Mouse (Mus musculus): ENCODE data around the gene Pik3r1. TPM values are rescaled to one million over a fixed set of nuclear protein-coding genes. Genes with fewer than 3 reads are reported as not detected.

The Pik3r1 gene
- polyA plus RNA-seq, 1 experiment from 2014 or later: 24.8 TPM

DNA sequence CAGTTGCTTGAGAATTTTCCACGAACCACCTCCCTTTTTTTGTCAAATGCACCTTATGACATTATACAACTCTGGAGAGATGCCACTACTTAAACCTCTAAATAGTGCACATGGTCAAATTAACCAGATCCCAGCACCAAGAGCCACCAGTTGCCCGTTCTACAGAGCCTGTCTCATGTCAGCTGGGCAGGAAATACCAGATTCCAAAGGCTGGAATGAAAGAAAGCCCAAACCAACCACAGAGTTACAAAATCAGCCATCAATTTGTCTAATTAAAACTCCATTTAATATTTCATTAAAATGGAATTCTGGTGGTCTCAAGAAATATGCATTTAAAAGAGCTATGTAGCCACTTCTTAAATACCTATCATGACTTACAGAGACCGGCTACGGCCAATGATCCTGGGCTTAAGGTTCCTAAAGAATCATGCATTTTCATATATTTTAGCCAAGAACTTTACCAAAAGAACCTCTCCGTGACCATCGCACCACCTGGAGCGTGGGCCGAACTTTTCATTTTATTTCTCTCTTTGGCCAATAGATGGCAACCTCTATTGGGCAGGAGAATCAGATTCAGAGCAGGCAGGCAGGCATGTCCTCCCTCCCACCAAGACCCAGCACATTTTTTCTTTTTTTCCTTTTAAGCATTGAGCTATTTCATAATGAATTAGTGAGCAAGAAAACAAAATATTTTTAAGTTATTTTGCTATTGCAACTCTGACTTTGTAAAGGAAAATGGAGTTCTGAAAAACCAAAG, 32.5 kb downstream of the Pik3r1 start:
- WGBS: 65% methylated on average over 8 of the region's 8 CpGs
- H3K36me3 ChIP-seq (ENCODE audit: control insufficient read depth, insufficient read depth, low read length): no peaks in the 10 kb centered on the region
- H3K27me3 ChIP-seq (replicated peaks; ENCODE audit: control insufficient read depth, insufficient read depth, low read length): no peaks in the 10 kb centered on the region
- no peaks in the 10 kb centered on the region for H3K9me3 ChIP-seq (ENCODE audit: control insufficient read depth, low read length)
- no peak for ATAC-seq
- no peak overlapping the region for H3K9ac ChIP-seq (ENCODE audit: low read depth, low read length)
- H3K4me2 ChIP-seq (ENCODE audit: low read depth, low read length): no peak overlapping the region
- peaks cover 28% of the 10 kb centered on the region for H3K4me1 ChIP-seq (ENCODE audit: control insufficient read depth, insufficient read depth, low read length)
- H3K4me3 ChIP-seq (ENCODE audit: low read length): no peak overlapping the region
- no peak overlapping the region for H3K27ac ChIP-seq (ENCODE audit: low read length)

DNA sequence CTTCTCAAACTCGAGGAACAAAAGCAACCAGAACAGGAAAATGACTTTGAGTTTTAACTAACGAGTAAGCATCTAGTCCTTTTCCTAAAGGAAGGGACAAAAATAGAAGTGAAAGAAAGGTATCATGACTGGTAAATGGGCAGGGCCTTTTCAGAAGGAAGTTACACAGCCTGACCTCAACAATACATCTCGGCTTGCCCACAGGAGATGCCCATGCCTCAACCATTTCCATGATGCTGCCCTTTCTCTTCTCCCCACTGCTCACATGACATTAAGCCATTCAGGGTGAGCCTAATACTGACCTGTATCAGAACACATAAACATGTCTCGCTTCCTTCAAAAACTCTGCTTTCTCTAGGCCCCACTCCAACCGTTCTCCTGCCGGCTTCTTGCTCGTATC, 33.8 kb downstream of the Pik3r1 start:
- Histone ChIP-seq H3K27ac (ENCODE audit: low read length) (no peak overlapping the region), H3K4me2 (ENCODE audit: low read depth, low read length) (no peak overlapping the region), H3K9me3 (ENCODE audit: control insufficient read depth, low read length) (no peaks in the 10 kb centered on the region), H3K9ac (ENCODE audit: low read depth, low read length) (no peak overlapping the region), H3K4me3 (ENCODE audit: low read length) (no peak overlapping the region), H3K4me1 (ENCODE audit: control insufficient read depth, insufficient read depth, low read length) (peaks cover 28% of the 10 kb centered on the region), H3K36me3 (ENCODE audit: control insufficient read depth, insufficient read depth, low read length) (no peaks in the 10 kb centered on the region), H3K27me3 (replicated peaks; ENCODE audit: control insufficient read depth, insufficient read depth, low read length) (no peaks in the 10 kb centered on the region)
- ATAC-seq: no peak
- 86% methylated on average over 7 of the region's 7 CpGs for WGBS

DNA sequence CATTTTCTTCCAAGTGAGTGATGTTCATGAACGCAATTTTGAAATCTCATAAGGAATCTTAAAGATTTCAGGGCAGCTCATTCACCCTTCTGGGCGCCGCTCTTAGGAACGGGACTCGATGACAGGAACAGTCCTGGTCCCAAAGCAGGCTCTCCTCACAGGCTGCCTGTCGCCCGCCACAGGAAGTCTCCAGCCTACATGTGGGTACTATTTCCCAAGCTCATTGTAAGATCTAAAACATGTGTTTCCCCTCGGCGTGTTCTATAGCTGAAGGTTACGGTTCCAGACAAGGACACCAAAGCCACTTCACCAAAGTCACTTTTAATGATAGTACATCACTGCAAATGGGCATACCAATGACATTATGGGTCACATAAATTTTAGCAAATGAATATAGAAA, 35.3 kb downstream of the Pik3r1 start:
- Histone ChIP-seq H3K9ac (ENCODE audit: low read depth, low read length) (no peak overlapping the region), H3K27ac (ENCODE audit: low read length) (no peak overlapping the region), H3K27me3 (replicated peaks; ENCODE audit: control insufficient read depth, insufficient read depth, low read length) (no peaks in the 10 kb centered on the region), H3K4me3 (ENCODE audit: low read length) (no peak overlapping the region), H3K36me3 (ENCODE audit: control insufficient read depth, insufficient read depth, low read length) (no peaks in the 10 kb centered on the region), H3K9me3 (ENCODE audit: control insufficient read depth, low read length) (no peaks in the 10 kb centered on the region), H3K4me2 (ENCODE audit: low read depth, low read length) (no peak overlapping the region), H3K4me1 (ENCODE audit: control insufficient read depth, insufficient read depth, low read length) (peaks cover 32% of the 10 kb centered on the region)
- WGBS: 85% methylated on average over 10 of the region's 10 CpGs
- no peak for ATAC-seq

DNA sequence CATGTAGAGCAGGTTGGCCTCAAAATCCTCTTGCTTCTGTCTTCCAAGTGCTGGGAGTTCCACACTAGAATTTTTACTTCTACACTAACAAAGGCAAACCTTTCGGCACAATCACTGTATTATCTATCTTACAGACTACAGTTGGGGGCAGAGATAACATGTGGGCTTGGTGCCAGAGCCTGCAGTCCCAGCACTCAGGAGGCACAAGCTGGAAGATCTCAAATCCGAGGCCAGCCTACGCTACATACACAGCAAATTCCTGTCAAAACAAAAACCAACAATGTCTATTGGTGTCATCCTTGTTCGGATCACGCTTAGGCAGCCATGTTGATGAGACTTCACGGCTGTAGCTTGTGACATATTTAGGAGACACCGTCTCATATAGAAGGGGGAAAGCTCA, 36.2 kb downstream of the Pik3r1 start:
- H3K9me3 ChIP-seq (ENCODE audit: control insufficient read depth, low read length): no peaks in the 10 kb centered on the region
- H3K36me3 ChIP-seq (ENCODE audit: control insufficient read depth, insufficient read depth, low read length): no peaks in the 10 kb centered on the region
- H3K27me3 ChIP-seq (replicated peaks; ENCODE audit: control insufficient read depth, insufficient read depth, low read length): no peaks in the 10 kb centered on the region
- H3K27ac ChIP-seq (ENCODE audit: low read length): no peak overlapping the region
- H3K4me1 ChIP-seq (ENCODE audit: control insufficient read depth, insufficient read depth, low read length): peaks cover 25% of the 10 kb centered on the region
- no peak overlapping the region for H3K9ac ChIP-seq (ENCODE audit: low read depth, low read length)
- H3K4me2 ChIP-seq (ENCODE audit: low read depth, low read length): no peak overlapping the region
- H3K4me3 ChIP-seq (ENCODE audit: low read length): no peak overlapping the region
- ATAC-seq: no peak
- 61% methylated on average over 7 of the region's 7 CpGs for WGBS

DNA sequence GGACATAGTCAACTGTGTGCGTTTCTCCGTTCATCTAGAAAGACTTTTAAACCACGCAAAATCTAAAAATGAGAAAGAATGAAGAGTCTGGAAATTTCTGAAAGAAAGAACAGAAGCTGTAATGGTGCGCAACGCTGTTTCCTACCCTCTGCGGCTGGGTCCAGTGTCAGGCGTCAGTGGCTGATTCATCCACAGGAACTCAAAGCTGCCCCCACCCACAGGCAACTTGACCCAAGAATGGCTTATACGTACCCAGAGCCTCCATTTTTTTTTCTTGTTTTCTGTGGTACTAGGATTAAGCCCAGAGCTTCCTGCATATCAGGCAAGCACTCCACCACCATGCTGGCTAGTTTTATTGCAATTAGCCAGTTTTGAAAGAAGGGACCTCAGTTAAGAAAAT, 37.7 kb downstream of the Pik3r1 start:
- Histone ChIP-seq H3K9me3 (ENCODE audit: control insufficient read depth, low read length) (no peaks in the 10 kb centered on the region), H3K9ac (ENCODE audit: low read depth, low read length) (no peak overlapping the region), H3K36me3 (ENCODE audit: control insufficient read depth, insufficient read depth, low read length) (no peaks in the 10 kb centered on the region), H3K27me3 (replicated peaks; ENCODE audit: control insufficient read depth, insufficient read depth, low read length) (no peaks in the 10 kb centered on the region), H3K27ac (ENCODE audit: low read length) (no peak overlapping the region), H3K4me1 (ENCODE audit: control insufficient read depth, insufficient read depth, low read length) (peaks cover 18% of the 10 kb centered on the region), H3K4me3 (ENCODE audit: low read length) (no peak overlapping the region), H3K4me2 (ENCODE audit: low read depth, low read length) (no peak overlapping the region)
- no peak for ATAC-seq
- 86% methylated on average over 8 of the region's 8 CpGs for WGBS

DNA sequence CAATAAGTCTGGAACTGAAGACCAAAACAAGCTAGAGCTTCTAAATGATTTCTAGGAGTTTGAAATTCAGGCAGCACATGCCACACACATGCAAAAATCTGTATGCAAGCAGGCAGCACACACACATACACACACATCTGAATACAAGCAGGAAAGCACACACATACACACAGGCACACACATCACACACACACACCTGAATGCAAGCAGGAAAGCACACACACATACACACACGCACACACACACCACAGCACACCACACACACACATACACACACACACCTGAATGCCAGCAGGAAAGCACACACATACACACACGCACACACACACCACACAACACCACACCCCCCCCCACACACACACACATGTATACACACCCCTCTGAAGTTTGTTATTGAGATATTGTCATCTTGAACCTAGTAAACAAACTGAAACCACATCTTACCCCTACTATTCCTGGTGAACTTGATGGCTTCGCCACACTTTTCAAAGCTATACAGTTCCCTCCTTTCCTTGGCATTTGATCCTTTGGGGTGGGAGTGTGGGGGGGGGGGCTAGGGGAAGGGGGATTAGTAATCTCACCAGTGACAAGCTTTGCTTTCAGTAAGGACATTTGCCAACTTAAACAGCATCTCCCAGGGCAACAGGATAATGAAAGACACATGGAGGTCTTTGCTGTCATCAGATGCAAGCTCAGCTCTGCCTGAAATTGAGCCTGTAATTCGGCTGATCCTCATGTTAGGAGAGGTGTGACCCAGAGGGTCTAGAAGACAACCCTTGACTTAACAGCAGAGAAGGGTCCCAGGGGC, 38.6 kb downstream of the Pik3r1 start:
- Histone ChIP-seq H3K36me3 (ENCODE audit: control insufficient read depth, insufficient read depth, low read length) (no peaks in the 10 kb centered on the region), H3K9ac (ENCODE audit: low read depth, low read length) (no peak overlapping the region), H3K9me3 (ENCODE audit: control insufficient read depth, low read length) (no peaks in the 10 kb centered on the region), H3K4me1 (ENCODE audit: control insufficient read depth, insufficient read depth, low read length) (peaks cover 18% of the 10 kb centered on the region), H3K4me3 (ENCODE audit: low read length) (no peak overlapping the region), H3K27ac (ENCODE audit: low read length) (no peak overlapping the region), H3K27me3 (replicated peaks; ENCODE audit: control insufficient read depth, insufficient read depth, low read length) (no peaks in the 10 kb centered on the region), H3K4me2 (ENCODE audit: low read depth, low read length) (no peak overlapping the region)
- 0 out of 2 replicates have a peak, but pooled peaks have one; percentile 22 for ATAC-seq
- WGBS: 77% methylated on average over 4 of the region's 4 CpGs

DNA sequence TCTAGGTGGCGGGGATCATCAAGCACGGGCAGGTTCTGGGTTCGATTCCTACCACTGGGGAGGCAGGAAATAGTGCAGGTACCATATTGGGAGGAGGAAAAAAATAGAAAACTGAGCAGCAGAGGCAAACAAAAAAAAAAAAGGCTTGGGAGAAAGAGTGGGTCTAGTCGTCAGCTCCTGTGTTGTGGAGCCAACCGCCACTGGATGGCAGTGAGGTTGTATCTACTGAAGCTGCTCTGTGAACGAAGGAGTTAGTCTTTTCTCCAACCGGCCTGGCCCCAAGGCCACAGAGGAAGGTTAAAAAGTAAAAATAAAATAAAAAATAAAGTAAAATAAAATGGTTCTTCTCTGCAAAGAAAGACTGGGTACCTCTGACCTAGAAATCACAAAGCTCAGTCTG, 39.2 kb downstream of the Pik3r1 start:
- no peak overlapping the region for H3K4me3 ChIP-seq (ENCODE audit: low read length)
- H3K9me3 ChIP-seq (ENCODE audit: control insufficient read depth, low read length): no peaks in the 10 kb centered on the region
- no peak overlapping the region for H3K9ac ChIP-seq (ENCODE audit: low read depth, low read length)
- H3K27me3 ChIP-seq (replicated peaks; ENCODE audit: control insufficient read depth, insufficient read depth, low read length): no peaks in the 10 kb centered on the region
- no peak overlapping the region for H3K4me2 ChIP-seq (ENCODE audit: low read depth, low read length)
- no peak for ATAC-seq
- H3K4me1 ChIP-seq (ENCODE audit: control insufficient read depth, insufficient read depth, low read length): peaks cover 18% of the 10 kb centered on the region
- 69% methylated on average over 7 of the region's 7 CpGs for WGBS
- no peak overlapping the region for H3K27ac ChIP-seq (ENCODE audit: low read length)
- H3K36me3 ChIP-seq (ENCODE audit: control insufficient read depth, insufficient read depth, low read length): no peaks in the 10 kb centered on the region

DNA sequence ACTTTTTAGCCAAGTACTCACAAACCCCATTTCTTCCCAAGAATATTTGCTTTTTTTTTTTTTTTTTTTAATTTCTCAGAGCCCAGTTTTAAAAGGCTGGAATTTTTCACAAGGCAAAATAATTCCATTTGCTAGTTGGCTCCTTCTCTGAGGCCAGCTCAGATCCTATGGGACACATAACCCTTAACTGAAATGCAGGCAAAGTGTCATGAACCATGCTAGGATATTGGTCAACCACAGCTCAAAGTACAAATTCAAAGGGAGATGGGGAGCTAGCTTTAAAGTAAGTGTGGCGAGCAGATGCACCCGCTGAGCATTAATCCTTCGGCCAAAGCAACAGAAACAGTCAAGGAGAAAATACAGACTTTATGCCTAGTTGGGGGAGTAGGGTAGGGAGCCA, 39.7 kb downstream of the Pik3r1 start:
- H3K27me3 ChIP-seq (replicated peaks; ENCODE audit: control insufficient read depth, insufficient read depth, low read length): no peaks in the 10 kb centered on the region
- H3K36me3 ChIP-seq (ENCODE audit: control insufficient read depth, insufficient read depth, low read length): no peaks in the 10 kb centered on the region
- ATAC-seq: no peak
- H3K4me2 ChIP-seq (ENCODE audit: low read depth, low read length): no peak overlapping the region
- H3K27ac ChIP-seq (ENCODE audit: low read length): no peak overlapping the region
- no peaks in the 10 kb centered on the region for H3K9me3 ChIP-seq (ENCODE audit: control insufficient read depth, low read length)
- WGBS: 84% methylated on average over 3 of the region's 3 CpGs
- H3K4me3 ChIP-seq (ENCODE audit: low read length): no peak overlapping the region
- no peak overlapping the region for H3K9ac ChIP-seq (ENCODE audit: low read depth, low read length)
- peaks cover 18% of the 10 kb centered on the region for H3K4me1 ChIP-seq (ENCODE audit: control insufficient read depth, insufficient read depth, low read length)

DNA sequence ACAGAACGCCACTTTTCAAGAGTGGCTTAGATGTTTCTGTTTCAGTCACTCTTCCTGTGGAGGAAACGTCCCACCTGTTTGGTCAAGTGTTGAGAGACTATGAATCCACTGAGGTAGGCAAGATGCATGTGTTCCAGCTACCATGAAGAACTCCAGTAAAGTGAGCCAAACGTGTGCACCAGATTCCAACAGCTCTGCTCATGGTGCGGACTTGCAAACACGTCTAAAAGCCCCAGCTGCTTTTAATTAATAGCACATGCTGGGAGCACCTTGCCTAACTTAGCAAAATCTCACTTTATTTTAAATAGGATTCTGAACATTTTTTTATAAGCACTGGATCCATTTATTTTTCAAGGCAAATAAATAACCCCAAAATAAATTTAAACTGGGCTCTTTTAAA, 40.2 kb downstream of the Pik3r1 start:
- Histone ChIP-seq H3K27ac (ENCODE audit: low read length) (no peak overlapping the region), H3K4me3 (ENCODE audit: low read length) (no peak overlapping the region), H3K9me3 (ENCODE audit: control insufficient read depth, low read length) (no peaks in the 10 kb centered on the region), H3K4me1 (ENCODE audit: control insufficient read depth, insufficient read depth, low read length) (peaks cover 18% of the 10 kb centered on the region), H3K4me2 (ENCODE audit: low read depth, low read length) (no peak overlapping the region), H3K27me3 (replicated peaks; ENCODE audit: control insufficient read depth, insufficient read depth, low read length) (no peaks in the 10 kb centered on the region), H3K9ac (ENCODE audit: low read depth, low read length) (no peak overlapping the region), H3K36me3 (ENCODE audit: control insufficient read depth, insufficient read depth, low read length) (no peaks in the 10 kb centered on the region)
- 69% methylated on average over 5 of the region's 5 CpGs for WGBS
- no peak for ATAC-seq

All from intestine, embryonic 16.5 days (tissue).